Mouse (Mus musculus) C2C12 (cell line): ENCODE results near the gene Plxna2.

Experiments used
- CEBPB ChIP-seq: IDR thresholded peaks from one replicate; pipeline ENCODE4 v1.6.1; 2011; ENCODE audit warnings: low read depth, mild to moderate bottlenecking, control low read depth, moderate library complexity
- CTCF ChIP-seq: IDR thresholded peaks from one replicate; pipeline ENCODE4 v1.5.1; 2011; ENCODE audit not compliant: control insufficient read depth, insufficient read depth, insufficient read length

GRCm38 (mm10) chr1:194697439-194697838 is 79.4 kb downstream of the Plxna2 start:
- no peak for TF ChIP-seq CTCF
- TF ChIP-seq CEBPB, result no peak
